Mouse (Mus musculus): ENCODE data around the gene Gcnt7. TPM values are rescaled to one million over a fixed set of nuclear protein-coding genes. Genes with fewer than 3 reads are reported as not detected.

Gene Gcnt7
- total RNA-seq, 4 experiments from 2014 or later, result not detected

GRCm38 (mm10) chr2:172460647-172461046 lies 2.3 kb upstream of the Gcnt7 start:
- no peak for DNase-seq (ENCODE audit: low spot score in 2 of 2)

DNA sequence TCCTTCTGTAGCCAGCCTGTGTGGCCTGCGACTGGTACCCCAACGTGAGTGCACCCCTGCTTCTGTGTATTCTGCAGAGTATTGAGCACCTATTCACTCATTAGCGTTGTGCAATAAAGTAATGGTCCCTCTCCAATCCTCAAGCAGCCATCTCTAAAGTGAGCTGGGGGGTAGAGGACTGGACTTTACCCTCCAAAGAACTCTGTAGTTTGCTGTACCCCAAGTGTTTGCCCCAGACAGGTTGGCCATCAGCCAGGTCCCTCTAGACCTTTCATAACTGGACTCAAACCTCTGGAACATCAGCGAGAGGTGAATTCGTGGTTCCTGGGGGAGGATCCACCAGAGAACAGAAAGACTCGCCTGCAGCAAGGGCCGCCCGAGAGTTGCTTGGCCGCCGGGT lies 5.9 kb downstream of the Gcnt7 start:
- DNase-seq (ENCODE audit: low spot score in 2 of 2), result no peak

DNA sequence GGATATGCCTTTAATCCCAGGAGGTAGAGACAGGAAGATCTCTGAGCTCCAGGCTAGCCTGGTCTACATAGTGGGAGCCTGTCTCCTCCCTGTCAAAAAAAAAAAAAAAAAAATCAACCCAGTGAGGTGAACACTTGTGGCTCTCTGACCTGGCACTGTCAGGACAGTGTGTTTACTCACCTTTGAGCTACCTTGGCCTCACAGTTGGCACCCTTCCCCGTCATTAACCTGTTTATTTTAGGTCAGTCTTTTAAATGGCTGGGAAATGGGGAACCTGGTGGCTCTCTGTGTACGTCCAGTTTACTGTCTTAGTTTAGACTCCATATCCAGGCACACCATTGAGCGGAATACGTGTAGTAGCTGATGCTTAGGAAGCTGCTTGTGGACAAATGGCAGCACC lies 6.4 kb downstream of the Gcnt7 start:
- no peak for DNase-seq (ENCODE audit: low spot score in 2 of 2)

DNA sequence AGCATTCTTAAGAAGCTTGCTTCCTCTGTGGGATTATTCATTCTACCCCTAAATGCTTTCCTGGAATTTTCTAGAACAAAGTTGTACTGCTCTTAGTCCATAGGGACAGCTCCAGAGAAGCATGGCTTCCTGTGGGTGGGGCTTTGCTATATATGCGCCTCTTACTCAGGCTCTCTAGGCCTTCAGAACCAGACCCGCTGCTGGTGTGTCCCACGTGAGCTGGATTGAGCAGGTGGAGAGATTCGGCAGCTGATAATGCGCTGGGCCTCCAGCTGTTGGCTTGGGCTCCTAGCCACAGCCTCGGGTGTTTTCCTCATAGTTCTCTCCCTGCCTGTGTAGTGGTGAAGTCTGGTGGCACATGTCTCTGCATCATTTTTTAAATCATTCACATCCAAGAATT lies 7.8 kb downstream of the Gcnt7 start:
- DNase-seq (ENCODE audit: low spot score in 2 of 2), result no peak

DNA sequence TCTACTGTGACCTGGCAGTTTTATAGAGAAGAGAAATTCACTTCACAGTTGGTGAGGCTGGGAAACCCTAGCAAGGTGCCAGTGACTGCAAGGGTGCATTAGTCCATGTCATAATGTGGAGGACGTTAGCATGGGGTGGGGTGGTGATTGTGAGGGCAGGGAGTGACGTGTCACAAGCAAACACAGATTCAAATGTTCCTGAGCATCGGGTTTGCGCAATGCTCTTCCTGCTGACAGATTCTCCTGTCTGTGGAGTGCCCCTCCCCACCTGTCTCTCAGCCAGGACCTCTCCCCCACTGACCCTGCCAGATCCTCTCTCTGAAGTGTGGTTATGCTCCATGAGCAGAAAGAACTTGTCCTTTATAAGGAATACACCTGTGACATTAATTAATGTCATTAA lies 10.1 kb downstream of the Gcnt7 start:
- no peak for DNase-seq (ENCODE audit: low spot score in 2 of 2)

GRCm38 (mm10) chr2:172447317-172447716 lies 11.1 kb downstream of the Gcnt7 start:
- DNase-seq (ENCODE audit: low spot score in 2 of 2), result no peak

- DNase-seq (ENCODE audit: low spot score in 2 of 2), result no peak
Measured at GRCm38 (mm10) chr2:172445617-172446016, 12.8 kb downstream of the Gcnt7 start.

GRCm38 (mm10) chr2:172441176-172441575 lies 17.2 kb downstream of the Gcnt7 start:
- no peak for DNase-seq (ENCODE audit: low spot score in 2 of 2)

DNA sequence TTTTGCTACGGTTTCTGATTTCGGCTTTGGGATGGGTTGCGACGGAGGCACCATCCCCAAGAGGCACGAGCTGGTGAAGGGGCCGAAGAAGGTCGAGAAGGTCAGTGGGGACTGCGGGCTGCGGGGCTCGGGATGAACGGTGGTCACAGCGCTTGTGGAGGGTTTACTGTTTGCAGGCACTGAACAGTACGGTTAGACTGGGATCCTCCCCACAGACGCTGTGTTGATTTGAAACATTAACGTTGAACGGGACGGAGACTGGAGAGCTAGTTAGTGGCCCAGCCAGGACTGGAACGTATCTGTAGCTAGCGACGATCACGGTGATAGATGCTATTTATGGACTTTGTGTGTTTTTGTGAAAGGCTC lies 17.8 kb downstream of the Gcnt7 start:
- no peak for DNase-seq (ENCODE audit: low spot score in 2 of 2)

- DNase-seq (ENCODE audit: low spot score in 2 of 2), result peak; percentile 99
Measured at GRCm38 (mm10) chr2:172439843-172440639, 18.4 kb downstream of the Gcnt7 start, which contains the start of gene Rtf2. Gene Rtf2 (plus strand): TSS chr2:172440556.

DNA sequence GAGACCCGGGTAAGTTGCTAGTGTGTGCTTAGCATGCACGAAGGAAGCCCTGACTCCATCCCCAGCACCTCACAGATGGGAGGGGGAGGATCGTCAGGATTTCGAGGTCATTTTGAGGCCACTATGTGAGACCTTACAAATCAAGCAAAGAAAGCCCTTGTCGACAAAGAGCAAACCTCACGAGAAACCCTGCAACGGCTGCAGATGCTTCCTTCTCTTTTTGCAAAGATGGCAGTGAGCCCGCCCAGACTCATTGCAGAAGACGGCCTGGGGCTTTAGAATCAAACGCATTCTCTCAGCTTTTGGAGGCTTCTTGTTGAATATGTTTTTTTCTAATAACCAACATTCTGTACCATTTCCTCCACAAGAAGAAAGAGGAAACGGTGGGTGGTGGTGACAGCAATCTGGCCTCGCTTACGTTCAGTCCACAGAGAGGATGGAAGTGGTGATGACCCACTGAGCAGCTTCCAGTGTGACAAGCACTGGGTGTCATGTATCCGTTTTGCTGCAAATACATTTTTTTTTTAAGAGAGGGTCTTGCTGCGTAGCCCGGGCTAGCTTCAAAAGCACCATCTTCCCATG lies 20.9 kb downstream of the Gcnt7 start:
- no peak for DNase-seq (ENCODE audit: low spot score in 2 of 2)

DNA sequence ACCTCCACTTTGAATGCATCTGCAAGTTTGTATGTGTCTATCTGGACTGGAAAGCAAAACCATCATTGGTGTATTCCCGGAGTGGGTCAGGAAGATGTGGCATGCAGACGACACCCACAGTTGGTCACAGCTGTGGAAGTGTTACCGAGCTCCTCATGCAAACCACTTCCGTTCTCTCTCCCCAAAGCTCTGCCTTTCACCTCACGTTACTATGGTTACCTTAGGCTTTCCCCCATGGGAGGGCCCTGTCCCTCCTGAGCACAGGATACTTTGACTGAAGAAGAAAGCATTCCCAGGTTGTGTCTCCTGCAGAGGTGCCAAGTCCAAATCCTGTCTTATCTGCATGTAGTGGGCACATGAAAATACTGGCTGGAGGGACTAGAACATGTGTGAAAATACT lies 24.6 kb downstream of the Gcnt7 start:
- no peak for DNase-seq (ENCODE audit: low spot score in 2 of 2)

GRCm38 (mm10) chr2:172430609-172431008 lies 27.8 kb downstream of the Gcnt7 start:
- DNase-seq (ENCODE audit: low spot score in 2 of 2), result no peak

DNA sequence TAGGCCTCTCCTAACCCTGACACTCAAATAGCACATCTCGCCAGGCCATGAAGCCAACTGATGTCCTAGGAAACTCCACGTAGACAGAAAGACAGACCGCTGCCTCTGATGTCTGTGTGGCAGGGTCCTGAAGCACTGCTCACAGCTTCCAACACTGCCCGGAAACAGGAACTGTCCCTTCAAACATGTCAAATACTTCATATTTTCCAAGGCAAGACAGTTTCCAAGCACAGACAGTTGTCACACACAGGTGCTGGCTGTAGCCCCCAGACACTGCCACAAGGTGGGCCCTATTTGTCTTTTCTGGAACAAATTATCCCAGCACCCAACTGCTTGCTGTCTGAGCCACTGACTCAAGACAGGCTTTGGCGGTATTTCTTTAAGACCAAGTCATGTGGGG lies 40.2 kb downstream of the Gcnt7 start:
- DNase-seq (ENCODE audit: low spot score in 2 of 2), result no peak

DNA sequence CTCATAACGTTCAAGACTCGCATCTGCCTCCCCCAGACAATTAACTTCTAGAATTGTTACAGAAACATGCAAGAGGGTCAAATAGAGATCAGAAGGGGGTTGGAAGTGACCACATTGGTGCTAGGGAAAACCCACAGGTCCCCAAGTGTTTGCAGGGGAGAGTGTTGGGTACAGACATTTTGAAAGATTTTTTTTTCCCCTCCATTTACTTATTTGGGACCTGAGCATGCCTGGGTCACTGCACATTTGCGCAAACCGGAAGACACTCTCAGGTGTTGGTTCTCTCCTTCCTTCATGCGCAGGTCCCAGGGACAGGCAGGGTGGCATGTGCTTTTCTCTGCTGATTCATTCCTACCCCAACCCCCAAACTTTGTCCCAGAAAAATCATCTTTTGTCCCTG lies 41.5 kb downstream of the Gcnt7 start:
- DNase-seq (ENCODE audit: low spot score in 2 of 2), result no peak

DNA sequence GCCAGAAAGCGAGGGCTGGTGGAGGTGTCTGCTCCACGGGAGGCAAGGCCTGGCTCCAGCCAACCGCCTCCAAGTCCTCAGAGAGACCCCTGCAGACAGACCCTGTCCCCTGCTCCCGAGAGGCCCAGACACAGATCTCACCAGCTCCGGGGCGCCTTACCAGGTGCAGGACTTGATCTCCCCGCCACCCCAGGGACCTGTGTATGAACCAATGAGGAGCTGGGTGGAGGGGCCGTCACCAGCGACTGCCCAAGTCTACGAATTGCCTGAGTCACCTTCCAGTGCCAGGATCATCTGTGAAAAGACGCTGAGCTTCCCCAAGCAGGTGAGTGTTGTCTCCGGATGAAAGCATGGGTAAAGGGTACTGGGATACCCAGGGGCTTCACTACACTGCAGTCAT lies 42.2 kb downstream of the Gcnt7 start:
- no peak for DNase-seq (ENCODE audit: low spot score in 2 of 2)

GRCm38 (mm10) chr2:172413894-172414293 lies 44.5 kb downstream of the Gcnt7 start:
- DNase-seq (ENCODE audit: low spot score in 2 of 2), result no peak

DNA sequence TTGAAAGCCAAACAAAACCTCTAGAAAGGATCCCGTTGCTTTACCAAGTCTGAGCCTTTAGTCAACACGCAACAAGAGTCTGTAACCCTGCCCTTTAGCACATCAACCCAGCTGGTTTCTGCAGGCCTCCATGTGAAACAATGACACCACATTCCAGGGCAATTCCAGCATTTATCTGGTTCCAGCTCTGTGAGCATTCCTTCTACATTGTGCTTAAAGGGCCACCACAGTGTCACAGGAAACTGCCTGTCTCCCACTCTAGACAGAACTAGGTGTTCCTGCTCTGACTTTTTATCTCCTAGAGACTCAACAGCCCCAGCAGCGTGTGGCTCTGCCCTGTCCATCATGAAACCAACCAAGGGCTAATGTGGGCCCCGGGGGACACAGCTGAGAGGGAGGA lies 45.1 kb downstream of the Gcnt7 start:
- no peak for DNase-seq (ENCODE audit: low spot score in 2 of 2)

- no peak for DNase-seq (ENCODE audit: low spot score in 2 of 2)
Measured at GRCm38 (mm10) chr2:172412454-172412853, 45.9 kb downstream of the Gcnt7 start.

DNA sequence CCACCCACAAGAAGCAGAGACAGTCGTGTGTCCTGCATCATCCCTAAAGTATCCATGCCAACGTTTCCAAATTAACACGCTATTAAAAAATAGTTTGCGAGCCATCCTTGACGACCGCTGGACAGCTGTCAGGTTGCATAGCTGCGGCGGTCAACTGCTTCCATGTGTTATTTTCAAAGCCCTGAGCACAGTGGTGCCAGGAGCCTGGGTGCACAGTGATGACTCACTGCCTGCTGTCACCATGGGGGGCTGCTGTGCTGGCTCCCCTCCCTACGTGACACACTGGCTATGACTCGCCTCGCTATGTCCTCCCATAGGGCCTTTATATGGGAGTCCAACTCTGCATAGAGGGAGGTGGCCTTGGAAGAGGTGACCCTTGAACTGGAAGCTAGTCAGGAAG lies 47.3 kb downstream of the Gcnt7 start:
- peak in 1 of 2 experiments; percentile 32 for DNase-seq (ENCODE audit: low spot score in 2 of 2)

GRCm38 (mm10) chr2:172410686-172411085 lies 47.7 kb downstream of the Gcnt7 start:
- no peak for DNase-seq (ENCODE audit: low spot score in 2 of 2)

- DNase-seq (ENCODE audit: low spot score in 2 of 2), result no peak
Measured at GRCm38 (mm10) chr2:172407499-172407898, 50.9 kb downstream of the Gcnt7 start.

GRCm38 (mm10) chr2:172406173-172406572 lies 52.2 kb downstream of the Gcnt7 start:
- DNase-seq (ENCODE audit: low spot score in 2 of 2), result no peak

Data from left cerebral cortex, adult 8-10 months (tissue).